Mouse (Mus musculus) embryonic facial prominence, embryonic 14.5 days (tissue): ENCODE measurements around the gene Dcp1b. TPM values are rescaled to one million over a fixed set of nuclear protein-coding genes. Genes with fewer than 3 reads are reported as not detected.

Experiments
- ATAC-seq: fragments of 200-750 bp; cut with Nextera tagmentation; 2 replicates; pipeline ENCODE4 v1.8.0; 2017; ENCODE audit warnings: low read depth, moderate number of reproducible peaks, moderate TSS enrichment
- DNase-seq: peaks from one replicate; pipeline ENCODE4 v3.0.0-alpha.2; 2015; ENCODE audit warnings: low spot score
- H3K27ac ChIP-seq: fragments of 300-500 bp; sonication (generic); replicated peaks from 2 replicates; pipeline ENCODE4 v1.5.1; 2014; ENCODE audit warnings: low read depth, mild to moderate bottlenecking, low read length, moderate library complexity
- H3K27me3 ChIP-seq: fragments of 300-500 bp; sonication (generic); replicated peaks from 2 replicates; pipeline ENCODE4 v1.6.1; 2014; ENCODE audit warnings: low read length; ENCODE audit not compliant: control insufficient read depth, insufficient read depth
- H3K36me3 ChIP-seq: fragments of 300-500 bp; sonication (generic); 2 replicates; pipeline ENCODE4 v1.6.1; 2014; ENCODE audit warnings: low read length, mixed read lengths; ENCODE audit not compliant: control insufficient read depth, insufficient read depth
- H3K4me1 ChIP-seq: fragments of 300-500 bp; sonication (generic); 2 replicates; pipeline ENCODE4 v1.6.1; 2014; ENCODE audit warnings: antibody characterized with exemption, low read length; ENCODE audit not compliant: control insufficient read depth, insufficient read depth
- H3K4me2 ChIP-seq: fragments of 300-500 bp; sonication (generic); 2 replicates; pipeline ENCODE4 v1.6.1; 2014; ENCODE audit warnings: low read depth, mild to moderate bottlenecking, low read length, moderate library complexity, mixed read lengths
- H3K4me3 ChIP-seq: fragments of 300-500 bp; sonication (generic); 2 replicates; pipeline ENCODE4 v1.5.1; 2014; ENCODE audit warnings: low read depth, mild to moderate bottlenecking, low read length
- H3K9ac ChIP-seq: fragments of 300-500 bp; sonication (generic); 2 replicates; pipeline ENCODE4 v1.6.1; 2014; ENCODE audit warnings: low read depth, mild to moderate bottlenecking, low read length, moderate library complexity, mixed read lengths
- H3K9me3 ChIP-seq: fragments of 300-500 bp; sonication (generic); 2 replicates; pipeline ENCODE4 v1.6.1; 2016; ENCODE audit warnings: low read length; ENCODE audit not compliant: control insufficient read depth
- WGBS: fragments of 180-500 bp; shearing (Covaris S2); extraction: QIAGEN DNeasy Blood & Tissue Kit; methylation state at CpG from one replicate; pipeline ENCODE4 v1.1.7; 2014; 5-methylcytosine and 5-hydroxymethylcytosine counted together
- polyA plus RNA-seq: library from polyadenylated mRNA; unstranded; fragments of >200 nt; fragmentation: Nextera tagmentation; extraction: Ambion mirVana; gene quantifications from 2 replicates; pipeline ENCODE4 v1.2.1, GENCODE M21; 2014

Dcp1b gene
- polyA plus RNA-seq, 1 experiment from 2014 or later: 5.9 TPM

DNA sequence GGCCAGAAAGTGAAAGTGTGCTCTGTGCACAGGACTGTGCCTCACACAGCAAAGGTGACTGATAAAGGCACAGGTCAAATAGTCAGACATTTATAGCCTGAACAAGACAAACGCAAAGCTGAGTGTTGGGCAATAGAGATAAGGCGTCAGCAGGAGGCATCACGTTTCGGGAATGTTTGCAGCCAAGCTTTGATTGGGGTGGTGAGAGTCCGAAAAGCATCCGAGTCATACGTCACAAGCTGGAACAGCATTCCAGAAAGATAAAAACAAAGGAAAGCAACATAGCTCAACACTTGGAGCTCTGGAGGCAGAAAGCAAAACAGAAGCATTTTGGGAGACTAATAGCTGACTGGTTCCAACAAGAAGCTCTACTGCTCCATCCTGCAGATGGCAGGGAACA is 35.5 kb upstream of the Dcp1b start:
- Histone ChIP-seq H3K27me3 (no peaks in the 10 kb centered on the region), H3K9ac (no peak overlapping the region), H3K4me2 (no peak overlapping the region), H3K4me3 (no peak overlapping the region), H3K9me3 (no peaks in the 10 kb centered on the region), H3K4me1 (no peaks in the 10 kb centered on the region), H3K36me3 (no peaks in the 10 kb centered on the region), H3K27ac (no peak overlapping the region)
- no peak for DNase-seq
- no peak for ATAC-seq
- 60% methylated on average over 7 of the region's 7 CpGs for WGBS

DNA sequence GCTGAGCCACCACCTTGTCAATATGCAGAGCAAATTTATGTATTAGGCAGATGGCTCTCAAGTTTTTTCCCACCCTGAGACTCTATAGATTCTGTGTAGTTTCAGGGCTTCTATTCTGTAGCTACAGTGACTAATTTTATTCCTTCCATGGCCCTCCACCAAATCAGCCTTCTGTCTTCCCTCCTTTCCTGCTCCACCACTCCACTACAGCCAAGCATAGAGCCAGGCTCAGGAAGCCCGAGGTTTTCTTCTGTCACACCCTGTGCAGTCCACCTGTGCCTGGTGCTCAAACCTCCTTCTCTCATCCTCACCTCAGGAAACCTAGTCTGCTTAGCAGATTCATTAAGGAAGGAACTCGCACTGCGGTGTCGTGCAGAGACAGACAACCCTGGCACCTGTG is 29.9 kb upstream of the Dcp1b start:
- ATAC-seq: no peak
- no peak overlapping the region for H3K4me3 ChIP-seq
- H3K36me3 ChIP-seq: no peaks in the 10 kb centered on the region
- no peak overlapping the region for H3K9ac ChIP-seq
- H3K9me3 ChIP-seq: peaks cover 5% of the 10 kb centered on the region
- 65% methylated on average over 4 of the region's 4 CpGs for WGBS
- H3K4me2 ChIP-seq: no peak overlapping the region
- no peaks in the 10 kb centered on the region for H3K27me3 ChIP-seq
- no peak overlapping the region for H3K27ac ChIP-seq
- no peak for DNase-seq
- H3K4me1 ChIP-seq: no peaks in the 10 kb centered on the region

DNA sequence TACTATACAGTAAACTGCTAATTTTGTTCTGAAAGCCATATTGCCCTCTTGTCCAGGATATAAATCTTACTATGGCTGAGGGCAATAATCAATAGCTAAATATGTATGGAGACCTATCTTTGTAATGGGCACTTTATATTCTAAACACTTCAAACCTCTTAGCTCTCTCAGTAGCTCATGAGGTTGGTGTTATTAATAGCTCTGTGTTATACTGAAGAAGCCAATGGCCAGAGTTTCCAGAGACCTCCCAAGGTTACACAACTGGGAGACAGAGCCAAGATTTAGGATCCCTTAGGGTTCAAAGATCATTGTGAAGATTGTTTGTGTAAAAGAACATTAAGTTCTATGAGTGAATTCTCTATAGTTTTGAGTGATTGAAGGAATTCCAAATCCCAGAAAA is 9.4 kb upstream of the Dcp1b start:
- no peak overlapping the region for H3K4me2 ChIP-seq
- no peak overlapping the region for H3K9ac ChIP-seq
- no peak overlapping the region for H3K27ac ChIP-seq
- H3K9me3 ChIP-seq: no peaks in the 10 kb centered on the region
- no peaks in the 10 kb centered on the region for H3K36me3 ChIP-seq
- no peaks in the 10 kb centered on the region for H3K27me3 ChIP-seq
- ATAC-seq (no peak), DNase-seq (no peak)
- H3K4me1 ChIP-seq: no peaks in the 10 kb centered on the region
- no peak overlapping the region for H3K4me3 ChIP-seq

DNA sequence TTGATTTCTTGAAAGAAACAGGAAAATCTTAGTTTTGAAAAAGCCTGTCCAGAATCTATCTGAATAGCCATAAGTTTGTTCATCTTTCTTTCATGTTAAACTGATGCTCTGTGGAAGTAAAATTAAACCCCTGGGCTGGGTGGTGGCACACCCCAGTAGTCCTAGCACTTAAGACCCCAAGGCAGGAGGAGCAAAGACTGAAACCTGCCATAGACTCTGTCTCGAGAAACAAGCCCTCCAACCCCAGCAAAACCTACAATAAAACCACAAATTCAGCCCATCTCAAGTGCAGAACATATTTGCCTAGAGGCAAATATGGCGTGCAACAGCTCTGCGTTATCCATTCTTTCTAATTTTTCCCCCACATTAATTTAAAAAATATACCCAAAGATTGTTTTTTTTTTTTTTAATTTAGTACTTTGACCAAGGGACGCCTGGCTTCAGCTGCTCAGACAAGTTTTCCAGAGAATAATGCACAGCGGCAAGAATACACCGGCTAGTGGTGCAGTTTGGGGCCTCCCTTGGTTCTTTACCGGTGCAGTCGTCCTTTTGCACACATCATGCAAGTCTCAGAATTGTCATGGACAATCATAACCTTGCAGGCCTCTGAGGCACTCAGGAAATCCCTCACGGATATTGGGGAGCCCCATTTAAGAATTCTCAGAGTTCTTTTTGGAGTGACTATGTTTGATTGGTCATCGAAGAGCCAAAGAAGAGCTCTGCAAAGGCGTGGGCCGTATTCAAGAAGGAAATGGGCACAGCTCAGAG is 562 bp upstream of the Dcp1b start:
- 51% methylated on average over 12 of the region's 12 CpGs for WGBS
- Histone ChIP-seq H3K27me3 (no peaks in the 10 kb centered on the region), H3K36me3 (no peaks in the 10 kb centered on the region), H3K9me3 (no peaks in the 10 kb centered on the region), H3K27ac (no peak overlapping the region), H3K4me3 (peak overlapping the region; percentile 93), H3K9ac (peak overlapping the region; percentile 15), H3K4me1 (0 out of 2 replicates have a peak, but pooled peaks cover 6% of the 10 kb centered on the region), H3K4me2 (peak overlapping the region; percentile 78)
- no peak for DNase-seq
- no peak for ATAC-seq

DNA sequence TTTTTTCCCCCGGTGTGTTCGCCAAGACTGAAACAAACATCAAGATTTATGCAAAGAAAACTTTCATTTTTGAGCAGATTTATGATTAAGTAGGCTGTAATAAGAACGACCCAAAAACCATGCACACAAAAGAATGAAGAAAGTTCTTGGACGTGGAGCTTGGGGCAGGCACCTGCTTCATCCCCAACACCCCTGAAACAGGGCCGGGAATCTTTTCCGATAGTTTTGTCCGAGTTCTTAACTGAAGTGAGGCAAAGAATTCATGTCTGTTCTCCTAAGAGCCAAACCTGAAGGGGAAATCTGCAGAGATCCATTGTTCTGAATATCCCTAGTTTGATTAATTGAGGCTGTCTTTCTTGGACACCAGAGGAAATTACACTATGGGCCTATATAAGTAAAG is 1.1 kb downstream of the Dcp1b start:
- H3K4me1 ChIP-seq: 0 out of 2 replicates have a peak, but pooled peaks cover 6% of the 10 kb centered on the region
- no peak overlapping the region for H3K9ac ChIP-seq
- H3K27me3 ChIP-seq: no peaks in the 10 kb centered on the region
- no peak overlapping the region for H3K27ac ChIP-seq
- peak overlapping the region; percentile 78 for H3K4me2 ChIP-seq
- H3K9me3 ChIP-seq: no peaks in the 10 kb centered on the region
- no peak for ATAC-seq
- 77% methylated on average over 7 of the region's 7 CpGs for WGBS
- DNase-seq: no peak
- H3K4me3 ChIP-seq: peak overlapping the region; percentile 93
- H3K36me3 ChIP-seq: no peaks in the 10 kb centered on the region

DNA sequence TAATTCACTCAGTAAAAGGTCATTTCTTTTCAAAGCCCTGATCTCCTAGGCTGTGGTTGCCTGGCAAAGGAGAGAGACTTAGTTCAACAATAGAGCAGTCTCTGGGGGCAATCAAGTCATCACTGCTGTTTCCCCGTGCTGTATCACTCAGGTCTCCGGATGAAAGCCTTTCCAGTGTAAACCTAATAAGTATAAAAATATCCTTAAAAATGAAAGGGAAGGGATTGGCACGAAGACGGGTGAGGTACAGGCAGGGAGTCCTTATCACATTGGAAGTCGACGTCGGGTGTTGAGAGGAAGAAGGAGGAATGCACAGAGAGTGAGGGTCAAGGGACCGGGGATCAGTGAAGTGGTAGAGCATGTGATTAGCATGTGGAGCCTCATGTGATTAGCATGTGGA is 2.0 kb downstream of the Dcp1b start:
- no peaks in the 10 kb centered on the region for H3K9me3 ChIP-seq
- no peaks in the 10 kb centered on the region for H3K27me3 ChIP-seq
- H3K4me2 ChIP-seq: peak overlapping the region; percentile 8; the same call in 1 of the 2 replicates
- no peak overlapping the region for H3K27ac ChIP-seq
- H3K4me1 ChIP-seq: 0 out of 2 replicates have a peak, but pooled peaks cover 6% of the 10 kb centered on the region
- no peak for ATAC-seq
- no peak for DNase-seq
- H3K36me3 ChIP-seq: no peaks in the 10 kb centered on the region
- no peak overlapping the region for H3K4me3 ChIP-seq
- no peak overlapping the region for H3K9ac ChIP-seq
- WGBS: 68% methylated on average over 8 of the region's 8 CpGs

DNA sequence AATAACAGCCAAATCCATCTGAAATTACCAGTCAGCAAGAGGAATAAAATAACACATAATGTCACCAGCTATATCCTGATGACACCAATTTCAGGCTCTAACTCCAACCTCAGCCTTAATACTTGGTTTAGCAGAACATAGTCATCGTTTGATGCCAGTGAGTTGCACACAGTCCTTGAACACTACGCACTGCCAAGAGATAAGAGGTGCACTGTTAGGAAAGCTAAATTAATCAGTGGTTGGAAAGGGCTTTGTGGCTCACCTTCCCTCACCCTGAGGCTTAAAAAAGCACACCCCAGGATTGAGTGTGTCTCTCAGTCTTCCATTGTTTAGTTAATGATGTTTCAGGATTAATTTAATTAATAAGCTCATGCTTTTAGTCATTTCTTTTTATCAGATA is 5.1 kb downstream of the Dcp1b start:
- H3K27me3 ChIP-seq: no peaks in the 10 kb centered on the region
- no peak overlapping the region for H3K27ac ChIP-seq
- 0 out of 2 replicates have a peak, but pooled peaks cover 6% of the 10 kb centered on the region for H3K4me1 ChIP-seq
- no peak overlapping the region for H3K4me3 ChIP-seq
- no peaks in the 10 kb centered on the region for H3K9me3 ChIP-seq
- H3K4me2 ChIP-seq: no peak overlapping the region
- peaks cover 9% of the 10 kb centered on the region; the same call in 1 of the 2 replicates for H3K36me3 ChIP-seq
- DNase-seq (no peak), ATAC-seq (no peak)
- no peak overlapping the region for H3K9ac ChIP-seq
- 89% methylated on average over 2 of the region's 2 CpGs for WGBS

DNA sequence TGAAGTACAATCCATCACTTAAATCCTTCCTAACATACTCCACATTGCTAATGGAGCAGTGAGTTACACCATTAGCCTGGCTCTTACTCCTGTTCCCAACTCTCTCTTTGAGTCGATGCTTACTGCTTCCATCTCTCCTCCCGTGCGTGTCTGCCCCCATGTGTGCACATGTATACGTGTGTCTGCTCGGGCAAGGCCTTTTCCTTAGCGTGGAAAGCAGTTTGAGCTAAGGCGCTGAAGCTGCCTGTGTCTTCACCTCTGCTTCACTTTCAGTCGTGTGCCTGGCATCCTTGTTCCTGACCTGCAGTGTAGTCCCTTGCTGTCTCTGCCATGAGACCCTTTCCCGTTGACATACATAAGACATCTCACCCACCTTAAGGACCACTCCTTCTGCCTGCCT is 7.2 kb downstream of the Dcp1b start:
- Histone ChIP-seq H3K4me1 (no peaks in the 10 kb centered on the region), H3K9me3 (no peaks in the 10 kb centered on the region), H3K4me3 (no peak overlapping the region), H3K36me3 (peaks cover 9% of the 10 kb centered on the region; the same call in 1 of the 2 replicates), H3K27me3 (no peaks in the 10 kb centered on the region), H3K4me2 (no peak overlapping the region), H3K9ac (no peak overlapping the region), H3K27ac (no peak overlapping the region)
- ATAC-seq (no peak), DNase-seq (no peak)
- WGBS: 86% methylated on average over 9 of the region's 9 CpGs

DNA sequence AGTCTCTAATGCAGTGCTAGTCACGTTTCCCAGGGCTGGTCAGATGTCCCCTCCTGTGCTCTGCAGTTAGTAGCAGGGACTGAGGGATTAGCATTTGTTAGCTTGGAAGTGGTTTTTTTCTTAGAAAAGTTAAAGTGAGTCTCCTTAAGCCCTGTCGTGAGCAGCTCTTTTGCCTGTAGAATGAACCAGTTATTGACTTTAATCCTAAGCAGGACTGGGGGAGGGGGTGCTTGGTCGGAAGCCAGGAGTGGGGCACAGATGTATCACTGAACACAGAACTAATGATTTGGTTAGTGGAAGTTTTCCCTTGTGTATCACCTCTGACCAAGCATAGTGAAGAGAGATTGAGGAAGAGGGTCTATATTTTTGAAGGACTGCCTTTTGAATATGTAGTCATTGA is 8.7 kb downstream of the Dcp1b start:
- Histone ChIP-seq H3K4me3 (no peak overlapping the region), H3K4me2 (no peak overlapping the region), H3K4me1 (no peaks in the 10 kb centered on the region), H3K27me3 (no peaks in the 10 kb centered on the region), H3K9me3 (no peaks in the 10 kb centered on the region), H3K36me3 (peaks cover 13% of the 10 kb centered on the region; the same call in 1 of the 2 replicates), H3K27ac (no peak overlapping the region), H3K9ac (no peak overlapping the region)
- DNase-seq (no peak), ATAC-seq (no peak)
- 41% methylated on average over 3 of the region's 3 CpGs for WGBS
